Mouse (Mus musculus): Measurements from ENCODE around the gene Cdc37.
A peak's percentile ranks its signal among the peaks of the same experiment; 100 is the strongest.
"Not testable (repeated sequence)": the region's sequence is repeated elsewhere in the genome, so short reads cannot be mapped to it uniquely, and the experiment has no call there.

Gene Cdc37

DNA sequence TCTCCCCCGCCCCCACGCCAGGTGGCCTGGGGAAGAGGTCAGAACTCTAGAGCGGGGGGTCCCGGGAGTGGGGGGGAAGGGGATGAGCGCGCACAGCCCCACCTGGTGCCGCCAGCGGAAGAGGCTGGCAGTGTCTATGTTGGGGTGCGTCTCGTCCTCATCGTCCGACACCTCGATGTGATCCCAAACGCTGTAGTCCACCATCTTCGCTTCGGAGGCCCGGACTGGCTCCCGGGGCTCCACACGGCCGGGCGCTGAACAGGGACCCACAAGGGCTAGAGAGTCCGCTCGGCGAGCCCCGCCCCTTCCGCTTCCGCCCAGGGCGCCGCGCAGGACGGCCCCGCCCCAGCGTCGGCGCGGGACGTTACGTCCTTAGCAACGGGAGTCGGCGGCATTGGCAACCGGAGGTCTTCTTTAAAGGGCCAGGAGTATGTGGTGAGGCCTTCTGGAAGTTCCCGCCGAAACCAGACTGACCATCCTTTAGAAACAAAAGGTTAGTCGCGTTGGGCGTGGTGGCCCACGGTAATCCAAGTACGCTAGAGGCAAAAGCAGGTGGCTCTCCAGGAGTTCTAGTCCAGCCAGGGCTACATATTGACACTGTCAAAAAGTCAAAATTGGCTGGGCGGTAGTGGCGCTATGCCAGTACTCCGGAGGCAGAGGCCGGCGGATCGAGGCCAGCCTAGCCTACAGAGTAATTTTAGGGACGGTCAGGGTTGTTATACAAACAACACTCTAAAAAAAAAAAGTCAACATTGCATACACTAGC lies at the start of gene Cdc37:
Cdc37 (minus strand) TSS at position 329 of the 766 bp plus-strand sequence.
- DNase-seq (ENCODE audit: inconsistent ontology term) = peak; percentile 96

DNA sequence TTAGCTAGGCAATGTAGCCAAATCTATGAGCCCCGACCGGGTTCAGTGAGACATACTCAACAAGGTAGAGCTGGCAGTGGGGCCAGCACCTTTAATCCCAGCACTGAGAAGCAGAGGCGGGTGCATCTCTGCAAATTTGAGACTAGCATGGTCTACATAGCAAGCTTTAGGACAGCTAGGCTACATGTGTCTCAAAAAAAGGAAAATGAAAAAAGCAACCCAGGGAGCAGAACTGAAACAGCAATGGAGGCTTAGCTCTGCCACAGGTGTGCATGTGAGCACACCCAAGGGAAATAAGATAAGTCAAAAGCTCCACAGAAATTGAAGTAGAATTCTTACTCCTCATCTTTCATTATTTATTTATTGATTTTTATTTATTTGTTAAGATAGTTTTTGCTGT lies 49.2 kb upstream of the Cdc37 start:
- no peak for DNase-seq (ENCODE audit: inconsistent ontology term)

DNA sequence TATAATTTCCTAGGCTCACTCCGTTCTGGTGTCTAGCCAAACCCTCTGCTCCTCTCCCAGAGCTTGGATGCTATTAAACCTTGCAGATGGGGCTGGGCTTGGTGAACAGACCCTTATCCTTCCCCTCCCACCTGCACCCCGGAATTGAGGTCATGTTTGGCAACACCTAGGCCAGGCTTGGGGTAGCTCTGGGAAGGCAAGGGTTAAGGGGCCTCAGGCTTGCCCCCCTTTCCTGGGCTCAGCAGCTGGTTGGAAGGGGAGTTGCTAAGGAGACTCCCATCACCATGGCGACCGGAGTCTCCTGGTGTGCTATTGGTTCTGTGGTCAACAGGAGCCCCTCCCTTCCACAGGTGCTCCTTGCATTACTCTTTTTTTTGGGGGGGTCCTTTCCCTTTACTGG lies 48.2 kb upstream of the Cdc37 start:
- no peak for DNase-seq (ENCODE audit: inconsistent ontology term)

DNA sequence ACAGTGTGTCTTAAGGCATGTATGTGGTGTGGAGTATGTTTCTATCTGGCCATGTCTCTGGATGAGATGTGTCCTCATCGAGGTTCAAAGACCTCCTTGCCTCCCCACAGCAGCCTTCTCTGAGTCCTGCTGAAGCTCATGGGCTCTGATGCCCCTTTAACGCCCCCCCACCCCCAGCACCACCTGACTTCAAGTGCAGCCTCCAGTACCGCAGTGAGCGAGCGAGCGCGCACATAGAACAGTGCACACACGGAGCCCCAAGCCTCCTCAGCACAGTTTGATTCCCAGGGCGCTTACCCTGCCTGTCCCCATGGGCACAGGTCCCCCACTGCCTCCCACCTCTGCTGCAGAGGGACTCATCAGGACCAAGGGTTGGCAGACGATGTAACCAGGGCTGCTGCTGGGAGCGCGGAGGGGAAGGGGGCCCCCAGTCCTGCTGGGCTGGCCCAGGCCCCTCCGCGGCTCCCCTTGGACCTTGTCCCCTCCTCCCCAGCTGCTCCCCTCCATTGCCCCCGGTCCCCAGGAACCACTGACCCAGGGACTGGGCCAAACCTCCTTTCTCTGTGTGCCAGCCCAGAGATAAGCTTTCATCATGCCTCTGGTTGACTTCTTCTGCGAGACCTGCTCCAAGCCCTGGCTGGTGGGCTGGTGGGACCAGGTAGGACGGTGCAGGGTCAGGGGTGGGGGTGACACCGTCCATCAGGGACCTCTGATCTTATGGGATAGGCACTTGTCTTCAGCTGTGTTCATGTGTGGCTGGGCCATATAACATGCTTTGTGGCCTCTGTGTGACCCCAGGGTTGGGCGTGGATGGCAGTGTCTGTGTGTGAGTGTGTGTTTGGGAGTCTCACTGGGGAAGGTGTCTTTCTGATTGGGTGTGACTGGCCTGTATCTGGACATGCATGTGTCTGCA lies 47.0 kb upstream of the Cdc37 start:
- no peak for DNase-seq (ENCODE audit: inconsistent ontology term)

DNA sequence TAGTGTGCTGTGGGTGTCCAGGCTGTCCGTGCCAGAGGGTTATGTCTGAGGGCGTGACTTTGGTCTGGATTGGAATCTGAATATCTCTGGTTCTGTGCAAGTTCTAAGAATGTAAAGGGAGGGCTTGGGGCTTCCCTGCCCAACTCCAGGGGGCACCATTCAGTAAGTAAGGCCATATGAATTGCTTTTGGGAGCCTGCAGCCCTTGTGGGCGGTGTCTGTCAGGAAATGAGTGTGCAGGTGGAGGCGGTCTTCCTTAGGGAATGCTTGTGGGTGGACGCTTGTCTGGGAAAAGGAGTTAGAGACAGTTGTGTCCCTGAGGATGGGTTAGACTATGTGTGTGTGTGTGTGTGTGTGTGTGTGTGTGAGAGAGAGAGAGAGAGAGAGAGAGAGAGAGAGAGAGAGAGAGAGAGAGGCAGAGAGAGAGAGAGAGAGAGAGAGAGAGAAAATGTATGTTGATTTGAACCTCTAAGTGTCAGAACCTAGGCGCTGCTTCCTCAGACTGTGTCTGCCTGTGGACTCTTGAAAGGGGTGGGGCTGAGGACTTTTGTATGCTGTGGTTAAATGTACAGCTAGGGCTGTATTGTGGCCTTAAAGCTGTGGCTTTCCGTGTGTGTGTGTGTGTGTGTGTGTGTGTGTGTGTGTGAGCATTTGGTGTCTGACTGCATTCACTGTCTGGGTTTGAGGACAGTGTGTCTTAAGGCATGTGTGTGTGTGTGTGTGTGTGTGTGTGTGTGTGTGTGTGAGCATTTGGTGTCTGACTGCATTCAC lies 46.1 kb upstream of the Cdc37 start:
- not testable (repeated sequence) for DNase-seq (ENCODE audit: inconsistent ontology term)

DNA sequence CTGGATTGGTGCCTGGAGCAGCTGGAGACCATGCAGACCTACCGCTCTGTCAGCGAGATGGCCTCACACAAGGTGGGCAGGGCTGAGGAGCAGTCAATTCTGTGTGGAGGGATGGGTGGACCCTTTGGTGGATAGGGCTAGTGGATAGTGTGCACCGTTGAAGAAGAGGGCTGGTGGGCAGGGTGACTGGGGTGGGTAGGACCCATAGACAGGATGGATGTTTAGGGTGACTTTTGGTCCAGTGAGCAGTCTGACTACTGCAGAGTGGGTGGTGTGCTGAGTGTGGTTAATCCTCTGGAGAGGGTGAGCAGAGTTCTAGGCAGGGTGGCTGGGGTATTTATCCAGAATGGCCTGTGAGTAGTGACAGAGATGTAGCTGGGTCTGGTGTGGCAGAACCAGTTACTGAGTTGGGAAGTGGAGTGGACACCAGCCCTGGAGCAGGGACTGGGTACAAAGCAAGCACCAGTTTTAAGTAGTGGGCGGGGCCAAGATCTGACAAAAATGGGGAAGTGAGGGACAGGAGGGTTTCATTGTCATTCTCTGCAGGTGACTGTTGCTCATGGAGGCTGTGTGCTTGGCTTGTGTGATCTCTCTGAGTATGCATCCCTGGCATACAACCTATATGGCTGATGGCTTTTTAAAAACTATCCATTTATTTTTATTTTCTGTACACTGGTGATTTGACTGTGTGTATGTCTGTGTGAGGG lies 45.2 kb upstream of the Cdc37 start:
- DNase-seq (ENCODE audit: inconsistent ontology term) = no peak

DNA sequence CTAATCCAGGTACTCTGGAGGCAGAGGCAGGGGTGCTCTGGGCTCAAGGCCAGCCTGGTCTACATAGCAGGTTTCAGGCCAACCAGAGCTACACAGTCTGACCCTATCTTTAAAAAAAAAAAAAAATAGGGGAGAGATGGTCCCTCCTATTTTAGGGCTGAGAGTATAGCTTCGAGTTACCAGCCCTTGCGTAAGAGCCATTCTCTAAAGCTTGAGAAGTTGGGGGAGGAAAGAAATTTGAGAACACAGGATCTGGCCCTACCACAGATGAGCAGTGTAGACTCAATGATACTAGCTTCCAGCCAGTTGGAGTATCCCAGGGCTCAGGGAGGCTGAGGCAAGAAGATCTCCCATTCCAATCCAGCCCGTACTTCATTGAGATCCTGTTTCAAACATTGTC lies 44.0 kb upstream of the Cdc37 start:
- DNase-seq (ENCODE audit: inconsistent ontology term) = no peak

DNA sequence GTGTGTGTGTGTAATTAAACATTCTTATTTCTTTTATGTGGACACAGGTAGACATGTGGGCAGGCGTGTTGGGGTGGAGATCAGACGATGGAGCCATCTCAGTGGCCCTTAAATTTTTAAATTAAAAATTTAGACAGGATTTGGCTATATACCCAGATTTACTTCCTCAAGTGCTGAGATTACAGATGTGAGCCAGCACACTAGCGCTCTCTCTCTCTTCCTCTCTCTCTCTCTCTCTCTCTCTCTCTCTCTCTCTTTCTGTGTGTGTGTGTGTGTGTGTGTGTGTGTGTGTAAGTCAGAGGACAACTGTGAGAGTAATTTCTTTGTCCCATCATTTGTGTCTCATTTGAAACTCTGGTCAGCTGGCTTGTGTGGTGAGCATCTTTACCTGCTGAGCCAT lies 40.9 kb upstream of the Cdc37 start:
- no peak for DNase-seq (ENCODE audit: inconsistent ontology term)

DNA sequence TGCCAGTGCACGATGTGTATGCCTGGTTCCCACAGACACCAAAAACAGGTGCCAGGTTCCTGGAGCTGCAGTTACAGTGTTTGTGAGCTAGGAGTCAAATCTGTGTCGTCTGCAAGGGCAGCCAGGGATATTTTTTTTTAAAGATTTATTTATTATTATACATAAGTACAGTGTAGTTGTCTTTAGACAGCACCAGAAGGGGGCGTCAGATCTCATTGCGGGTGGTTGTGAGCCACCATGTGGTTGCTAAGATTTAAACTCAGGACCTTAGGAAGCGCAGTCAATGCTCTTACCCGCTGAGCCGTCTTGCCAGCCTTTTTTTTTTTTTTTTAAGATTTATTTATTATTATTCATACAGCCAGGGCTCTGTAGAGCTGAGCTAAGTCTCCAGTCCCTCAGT lies 40.1 kb upstream of the Cdc37 start:
- no peak for DNase-seq (ENCODE audit: inconsistent ontology term)

DNA sequence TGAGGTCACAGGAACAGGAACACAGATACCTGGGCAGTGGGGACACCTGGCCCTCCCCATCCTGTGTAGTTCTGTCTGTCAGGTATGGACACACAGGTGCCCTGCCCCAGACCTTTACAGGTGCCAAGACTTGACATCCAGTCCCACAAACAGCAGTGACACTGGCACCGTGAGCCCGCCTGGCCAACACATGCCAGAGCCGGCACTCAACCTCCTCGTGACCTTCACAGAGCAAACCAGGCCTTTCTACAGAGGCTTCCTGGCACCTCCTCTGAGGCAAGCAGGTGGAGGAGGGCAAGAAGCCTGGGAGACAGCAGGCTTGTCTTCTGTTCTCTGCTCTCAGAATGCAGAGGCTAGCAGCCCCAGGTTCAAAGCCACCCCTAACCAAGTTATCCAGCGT lies 35.7 kb upstream of the Cdc37 start:
- no peak for DNase-seq (ENCODE audit: inconsistent ontology term)

DNA sequence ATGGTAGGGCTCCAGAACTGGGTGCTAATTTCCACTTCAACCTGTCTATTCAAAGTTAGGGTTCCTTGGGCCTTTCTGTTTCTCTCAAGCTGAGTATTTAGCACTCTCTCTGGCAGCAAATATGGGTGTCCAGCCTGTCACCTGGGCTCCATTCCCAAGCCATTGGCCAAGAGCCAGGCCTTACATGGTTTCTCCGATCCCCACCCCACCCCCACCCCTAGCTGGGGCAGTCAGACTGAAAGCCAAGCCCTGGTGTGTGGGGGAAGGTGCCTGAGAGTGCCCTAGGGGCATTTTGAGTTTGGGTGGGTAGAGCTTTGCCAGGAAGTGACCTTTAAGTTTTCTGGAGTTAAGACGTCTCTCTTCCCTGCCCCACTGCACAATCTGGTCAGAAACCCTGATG lies 35.0 kb upstream of the Cdc37 start:
- DNase-seq (ENCODE audit: inconsistent ontology term) = no peak

DNA sequence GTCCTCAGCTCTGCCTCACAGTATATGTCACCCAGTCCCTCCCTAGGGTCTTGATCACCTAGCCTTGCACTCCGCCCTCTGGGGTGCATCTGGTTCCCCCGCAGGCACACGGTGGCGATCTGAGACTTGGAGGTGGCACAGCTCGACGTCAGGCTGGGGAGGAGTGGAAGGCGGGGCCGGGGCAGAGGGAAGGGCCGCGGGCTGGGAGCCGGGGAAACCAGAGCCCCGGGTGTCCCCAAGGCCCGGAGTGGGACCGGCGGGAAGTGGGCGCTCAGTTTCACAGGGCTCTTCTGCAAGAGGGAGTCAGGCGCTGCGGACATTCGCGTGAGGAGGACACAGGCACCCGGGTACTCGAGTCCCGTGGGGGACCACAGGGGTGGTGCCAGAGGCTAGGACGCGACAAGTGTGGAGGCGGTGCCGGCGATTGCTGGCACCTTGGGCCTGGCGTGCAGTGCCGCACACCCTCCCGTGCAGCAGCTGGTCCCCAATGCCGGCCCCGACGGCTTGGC lies 34.2 kb upstream of the Cdc37 start:
- peak; percentile 47 for DNase-seq (ENCODE audit: inconsistent ontology term)

DNA sequence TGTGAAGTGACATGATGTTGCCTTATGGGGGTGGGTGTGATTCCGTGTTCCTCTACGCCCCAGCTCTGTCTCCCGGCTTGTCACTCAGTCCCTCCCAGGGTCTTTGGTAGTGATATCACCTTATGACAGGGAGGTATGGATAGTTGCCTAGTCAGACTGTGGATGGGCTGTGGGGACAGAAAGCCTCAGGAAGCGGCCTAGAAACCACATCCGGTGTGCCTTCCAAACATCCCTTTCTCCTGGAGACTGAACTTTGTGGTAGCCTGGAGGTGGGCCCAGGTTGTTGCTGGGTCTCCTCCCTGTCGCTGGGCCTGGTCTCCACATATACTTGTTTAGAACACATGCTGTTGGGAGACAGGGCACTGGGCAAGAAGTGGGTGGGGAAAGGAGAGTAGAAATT lies 33.6 kb upstream of the Cdc37 start:
- no peak for DNase-seq (ENCODE audit: inconsistent ontology term)

DNA sequence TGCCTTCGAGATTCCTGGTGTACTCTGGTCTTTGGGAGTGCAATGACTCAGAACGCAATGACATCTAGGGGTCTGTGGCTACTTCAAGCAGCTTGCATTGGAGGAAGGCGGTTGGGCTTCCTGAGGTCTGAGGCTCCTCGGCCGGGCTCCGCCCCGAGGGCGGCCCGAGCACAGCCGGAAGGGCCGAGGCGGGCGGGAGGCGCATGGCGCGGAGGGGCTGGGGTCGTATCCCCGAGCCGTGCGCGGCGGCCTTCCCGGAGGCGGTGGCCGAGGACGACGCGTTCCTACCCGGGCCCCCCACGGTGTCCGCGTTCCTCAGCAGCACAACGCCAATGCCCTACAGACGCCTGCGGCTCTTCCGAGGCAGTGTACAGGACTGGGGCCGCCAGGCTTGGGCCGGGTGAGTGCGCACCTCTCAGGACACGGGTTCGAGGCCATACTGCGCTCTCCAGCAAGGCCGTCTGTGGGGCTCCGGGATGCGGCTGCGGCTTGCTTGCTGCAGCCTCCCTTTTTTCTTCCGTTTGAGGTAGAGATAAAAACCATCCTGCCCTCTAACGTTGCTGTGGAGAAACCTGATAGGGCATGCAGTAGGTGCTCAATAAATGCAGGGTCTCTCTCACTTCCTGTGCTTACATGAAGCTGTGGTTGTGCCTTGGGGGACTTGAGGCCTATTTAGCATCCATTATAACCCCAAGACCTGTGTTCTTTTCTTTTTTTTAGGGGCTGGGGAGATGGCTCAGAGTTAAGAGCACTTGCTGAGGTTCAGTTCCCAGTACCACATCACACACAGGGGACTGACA lies 31.8 kb upstream of the Cdc37 start:
- DNase-seq (ENCODE audit: inconsistent ontology term) = peak; percentile 54

DNA sequence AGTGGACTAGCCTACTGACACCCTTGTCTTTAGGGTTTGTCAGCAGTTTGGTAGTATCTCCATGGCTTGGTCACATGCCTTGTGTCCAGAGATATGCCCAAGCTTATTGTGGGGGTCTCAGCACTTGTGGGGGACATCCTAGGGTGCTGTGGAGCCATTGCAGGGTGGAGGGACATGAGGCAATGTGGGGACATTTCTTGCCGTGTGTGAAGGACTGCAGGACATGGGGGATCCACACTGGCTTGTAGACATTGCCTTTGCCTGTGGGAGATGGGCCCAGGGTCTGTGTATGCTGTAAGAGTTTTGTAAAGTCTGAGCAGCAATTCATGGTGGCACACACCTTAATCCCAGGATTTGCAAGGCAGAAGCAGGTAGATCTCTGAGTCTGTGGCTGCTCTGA lies 31.1 kb upstream of the Cdc37 start:
- no peak for DNase-seq (ENCODE audit: inconsistent ontology term)

DNA sequence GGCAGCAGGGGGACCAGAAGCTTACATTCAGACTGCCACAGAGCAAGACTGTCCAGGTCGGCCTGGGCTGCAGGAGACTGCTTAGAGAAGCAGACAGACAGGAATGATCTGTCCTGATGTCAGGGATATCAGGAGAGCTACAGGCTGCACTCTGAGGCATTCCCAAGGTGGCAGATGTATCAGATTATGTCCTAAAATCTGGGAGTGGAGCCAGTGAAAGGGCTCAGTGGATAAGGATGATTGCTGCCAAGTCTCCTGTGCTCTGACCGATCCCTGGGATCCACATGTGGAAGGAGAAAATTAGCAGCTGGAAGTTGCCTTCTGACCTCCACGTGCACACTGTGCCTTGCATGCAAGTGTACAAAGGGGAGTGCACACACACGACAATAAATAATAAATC lies 30.6 kb upstream of the Cdc37 start:
- no peak for DNase-seq (ENCODE audit: inconsistent ontology term)

DNA sequence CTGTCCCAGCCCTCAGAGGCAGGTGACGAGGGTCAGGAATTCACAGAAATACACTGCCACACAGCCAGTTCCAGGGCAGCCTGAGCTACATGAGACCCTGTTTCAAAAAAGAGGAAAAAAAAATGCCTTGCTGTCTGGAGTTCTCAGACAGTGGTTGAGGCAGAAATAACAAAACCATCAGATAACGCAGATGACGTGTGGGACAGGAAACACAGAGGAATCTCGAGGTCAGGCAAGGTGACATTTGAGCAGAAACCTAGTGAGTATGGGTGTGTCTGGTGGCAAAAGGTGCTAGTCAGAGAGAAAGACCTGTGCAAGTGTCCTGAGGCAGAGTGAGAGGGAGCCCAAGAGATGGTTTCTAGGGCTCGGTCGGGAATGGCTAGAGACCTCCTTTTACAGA lies 22.6 kb upstream of the Cdc37 start:
- DNase-seq (ENCODE audit: inconsistent ontology term) = no peak

DNA sequence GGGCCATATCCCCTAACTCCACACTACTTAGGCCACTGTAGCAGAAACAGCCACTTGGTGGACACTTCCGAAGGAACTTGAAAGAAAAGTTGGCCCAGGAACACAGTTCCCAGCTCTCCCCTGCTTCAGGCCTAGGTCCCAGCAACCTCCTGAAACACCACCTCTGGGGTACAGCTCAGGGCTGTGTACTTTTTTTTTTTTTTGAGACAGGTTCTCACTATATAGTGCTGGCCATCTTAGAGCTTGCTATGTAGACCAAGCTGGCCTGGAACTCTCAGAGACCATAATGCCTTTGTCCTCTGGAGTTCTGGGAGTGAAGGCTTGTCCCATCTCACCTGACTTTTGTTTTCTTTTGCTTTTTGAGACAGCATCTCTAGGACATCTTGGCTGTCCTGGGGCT lies 19.4 kb upstream of the Cdc37 start:
- DNase-seq (ENCODE audit: inconsistent ontology term) = no peak

DNA sequence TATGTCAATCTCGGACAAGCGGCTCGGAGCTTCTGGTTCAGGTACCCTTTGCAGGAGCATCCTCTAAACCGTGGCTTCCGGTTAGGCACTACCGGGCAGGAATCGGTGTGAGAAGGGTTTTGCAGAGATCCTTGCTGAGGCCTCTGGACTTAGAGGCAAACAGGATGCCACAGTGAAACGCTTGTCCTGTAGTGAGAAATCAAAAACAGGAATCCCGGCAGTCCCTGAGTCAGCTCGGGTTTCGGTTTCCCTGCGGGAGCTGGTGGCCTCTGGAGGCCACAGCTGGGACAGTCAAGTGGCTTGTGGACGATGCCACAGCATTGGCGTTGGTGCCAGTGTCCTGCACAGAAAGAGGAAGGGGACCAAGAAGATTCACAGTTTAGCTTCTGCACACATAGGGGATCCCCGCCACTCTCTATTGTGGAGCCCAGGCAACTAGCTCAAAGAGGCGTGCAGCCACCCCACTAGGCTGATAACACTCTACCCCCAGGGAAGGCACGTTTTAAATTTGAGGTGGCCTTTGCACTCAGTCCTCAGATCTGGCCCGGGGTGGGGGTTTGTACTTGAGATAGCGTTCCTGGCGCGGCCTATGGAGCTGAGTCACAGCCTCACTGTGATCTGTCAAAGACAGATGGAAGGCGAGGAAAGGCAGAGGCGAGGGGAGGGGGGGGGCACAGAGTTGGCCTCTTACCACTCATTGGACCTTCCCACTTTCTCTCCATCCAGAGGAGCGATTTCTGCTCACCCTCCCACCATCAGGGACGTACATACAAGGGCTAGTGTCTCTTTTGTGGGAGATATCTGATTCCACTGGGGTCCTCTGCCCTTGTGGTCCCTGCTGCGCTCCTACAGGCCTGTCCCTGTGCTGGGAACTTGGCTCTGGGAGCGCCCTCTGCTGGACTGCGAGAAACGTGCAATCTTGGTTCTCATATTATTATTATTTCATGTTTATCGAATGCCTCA lies 18.7 kb upstream of the Cdc37 start:
- peak; percentile 70 for DNase-seq (ENCODE audit: inconsistent ontology term)
